Mouse (Mus musculus): ENCODE results near the gene A230050P20Rik. TPM values are rescaled to one million over a fixed set of nuclear protein-coding genes. Genes with fewer than 3 reads are reported as not detected.

A230050P20Rik gene
- polyA plus RNA-seq, 1 experiment from 2014 or later = 1.4 TPM

GRCm38 (mm10) chr9:20850179-20850578 is 18.3 kb upstream of the A230050P20Rik start:
- Histone ChIP-seq H3K27me3 (ENCODE audit: insufficient read depth, poor library complexity, severe bottlenecking) (no peaks in the 10 kb centered on the region), H3K4me3 (no peak overlapping the region), H3K4me1 (replicated peaks) (no peaks in the 10 kb centered on the region), H3K36me3 (no peaks in the 10 kb centered on the region), H3K27ac (no peak overlapping the region), H3K9me3 (no peaks in the 10 kb centered on the region)
- DNase-seq (ENCODE audit: low spot score) = no peak
- 84% methylated on average over 2 of the region's 2 CpGs for WGBS

- no peaks in the 10 kb centered on the region for H3K4me1 ChIP-seq (replicated peaks)
- WGBS = 12% methylated on average over 6 of the region's 6 CpGs
- no peaks in the 10 kb centered on the region; the same call in 1 of the 2 replicates for H3K27me3 ChIP-seq (ENCODE audit: insufficient read depth, poor library complexity, severe bottlenecking)
- H3K27ac ChIP-seq = no peak overlapping the region
- no peaks in the 10 kb centered on the region for H3K36me3 ChIP-seq
- DNase-seq (ENCODE audit: low spot score) = peak; percentile 57
- H3K9me3 ChIP-seq = no peaks in the 10 kb centered on the region
- H3K4me3 ChIP-seq = no peak overlapping the region
Measured at GRCm38 (mm10) chr9:20857131-20857530, 11.3 kb upstream of the A230050P20Rik start.

GRCm38 (mm10) chr9:20859926-20860325 is 8.5 kb upstream of the A230050P20Rik start:
- Histone ChIP-seq H3K36me3 (no peaks in the 10 kb centered on the region), H3K9me3 (no peaks in the 10 kb centered on the region), H3K4me1 (replicated peaks) (no peaks in the 10 kb centered on the region), H3K27ac (no peak overlapping the region), H3K27me3 (ENCODE audit: insufficient read depth, poor library complexity, severe bottlenecking) (no peaks in the 10 kb centered on the region; the same call in 1 of the 2 replicates), H3K4me3 (no peak overlapping the region)
- DNase-seq (ENCODE audit: low spot score) = no peak
- WGBS = 46% methylated on average over 6 of the region's 6 CpGs

- Histone ChIP-seq H3K27ac (no peak overlapping the region), H3K9me3 (no peaks in the 10 kb centered on the region), H3K4me3 (no peak overlapping the region), H3K4me1 (replicated peaks) (no peaks in the 10 kb centered on the region), H3K36me3 (no peaks in the 10 kb centered on the region), H3K27me3 (ENCODE audit: insufficient read depth, poor library complexity, severe bottlenecking) (peaks cover 8% of the 10 kb centered on the region)
- 11% methylated on average over 4 of the region's 4 CpGs for WGBS
- DNase-seq (ENCODE audit: low spot score) = peak; percentile 58
Measured at GRCm38 (mm10) chr9:20861821-20862220, 6.6 kb upstream of the A230050P20Rik start.

- Histone ChIP-seq H3K4me1 (replicated peaks) (no peaks in the 10 kb centered on the region), H3K4me3 (no peak overlapping the region), H3K27ac (no peak overlapping the region), H3K36me3 (no peaks in the 10 kb centered on the region), H3K9me3 (no peaks in the 10 kb centered on the region), H3K27me3 (ENCODE audit: insufficient read depth, poor library complexity, severe bottlenecking) (peaks cover 12% of the 10 kb centered on the region)
- DNase-seq (ENCODE audit: low spot score) = no peak
- 57% methylated on average over 4 of the region's 4 CpGs for WGBS
Measured at GRCm38 (mm10) chr9:20862225-20862624, 6.2 kb upstream of the A230050P20Rik start.

GRCm38 (mm10) chr9:20866879-20867278 is 1.6 kb upstream of the A230050P20Rik start:
- Histone ChIP-seq H3K27ac (no peak overlapping the region), H3K27me3 (ENCODE audit: insufficient read depth, poor library complexity, severe bottlenecking) (peaks cover 53% of the 10 kb centered on the region), H3K9me3 (no peaks in the 10 kb centered on the region), H3K4me1 (replicated peaks) (peaks cover 8% of the 10 kb centered on the region), H3K4me3 (no peak overlapping the region), H3K36me3 (no peaks in the 10 kb centered on the region)
- no peak for DNase-seq (ENCODE audit: low spot score)
- 61% methylated on average over 3 of the region's 3 CpGs for WGBS

- DNase-seq (ENCODE audit: low spot score) = no peak
- H3K4me3 ChIP-seq = peak overlapping the region; percentile 45
- H3K27me3 ChIP-seq (ENCODE audit: insufficient read depth, poor library complexity, severe bottlenecking) = peaks cover 53% of the 10 kb centered on the region
- 8% methylated on average over 19 of the region's 19 CpGs for WGBS
- H3K36me3 ChIP-seq = no peaks in the 10 kb centered on the region
- no peaks in the 10 kb centered on the region for H3K9me3 ChIP-seq
- no peak overlapping the region for H3K27ac ChIP-seq
- peaks cover 8% of the 10 kb centered on the region for H3K4me1 ChIP-seq (replicated peaks)
Measured at GRCm38 (mm10) chr9:20869246-20869645, 804 bp downstream of the A230050P20Rik start.

- Histone ChIP-seq H3K4me3 (no peak overlapping the region), H3K36me3 (no peaks in the 10 kb centered on the region), H3K9me3 (no peaks in the 10 kb centered on the region), H3K27ac (no peak overlapping the region), H3K27me3 (ENCODE audit: insufficient read depth, poor library complexity, severe bottlenecking) (peaks cover 53% of the 10 kb centered on the region), H3K4me1 (replicated peaks) (peaks cover 8% of the 10 kb centered on the region)
- WGBS = 79% methylated on average over 12 of the region's 12 CpGs
- DNase-seq (ENCODE audit: low spot score) = no peak
Measured at GRCm38 (mm10) chr9:20870211-20871173, 2.0 kb downstream of the A230050P20Rik start.

GRCm38 (mm10) chr9:20872991-20873390 is 4.5 kb downstream of the A230050P20Rik start:
- WGBS = 86% methylated on average over 10 of the region's 10 CpGs

GRCm38 (mm10) chr9:20873521-20873920 is 5.1 kb downstream of the A230050P20Rik start:
- 87% methylated on average over 12 of the region's 12 CpGs for WGBS
- H3K27me3 ChIP-seq (ENCODE audit: insufficient read depth, poor library complexity, severe bottlenecking) = peaks cover 29% of the 10 kb centered on the region
- peaks cover 18% of the 10 kb centered on the region for H3K4me1 ChIP-seq (replicated peaks)
- H3K9me3 ChIP-seq = no peaks in the 10 kb centered on the region
- H3K27ac ChIP-seq = no peak overlapping the region
- H3K36me3 ChIP-seq = no peaks in the 10 kb centered on the region
- no peak for DNase-seq (ENCODE audit: low spot score)
- no peak overlapping the region for H3K4me3 ChIP-seq

More at GRCm38 (mm10) chr9:20872991-20873390, 4.5 kb downstream of the A230050P20Rik start:
- Histone ChIP-seq H3K4me3 (no peak overlapping the region), H3K27me3 (ENCODE audit: insufficient read depth, poor library complexity, severe bottlenecking) (peaks cover 34% of the 10 kb centered on the region), H3K36me3 (no peaks in the 10 kb centered on the region), H3K27ac (no peak overlapping the region), H3K9me3 (no peaks in the 10 kb centered on the region), H3K4me1 (replicated peaks) (peaks cover 15% of the 10 kb centered on the region)
- DNase-seq (ENCODE audit: low spot score) = no peak

GRCm38 (mm10) chr9:20875021-20875790 is 6.8 kb downstream of the A230050P20Rik start:
- Histone ChIP-seq H3K36me3 (no peaks in the 10 kb centered on the region), H3K9me3 (no peaks in the 10 kb centered on the region), H3K4me3 (no peak overlapping the region), H3K4me1 (replicated peaks) (peaks cover 16% of the 10 kb centered on the region), H3K27ac (no peak overlapping the region), H3K27me3 (ENCODE audit: insufficient read depth, poor library complexity, severe bottlenecking) (peaks cover 12% of the 10 kb centered on the region)
- DNase-seq (ENCODE audit: low spot score) = no peak
- WGBS = 69% methylated on average over 23 of the region's 23 CpGs

- Histone ChIP-seq H3K36me3 (no peaks in the 10 kb centered on the region), H3K27ac (no peak overlapping the region), H3K9me3 (no peaks in the 10 kb centered on the region), H3K4me1 (replicated peaks) (peaks cover 16% of the 10 kb centered on the region), H3K4me3 (no peak overlapping the region), H3K27me3 (ENCODE audit: insufficient read depth, poor library complexity, severe bottlenecking) (no peaks in the 10 kb centered on the region)
- no peak for DNase-seq (ENCODE audit: low spot score)
- 70% methylated on average over 9 of the region's 9 CpGs for WGBS
Measured at GRCm38 (mm10) chr9:20876318-20877117, 8.1 kb downstream of the A230050P20Rik start.
